Mouse (Mus musculus): ENCODE results near the gene Svs5.
"Not testable (repeated sequence)": the region's sequence is repeated elsewhere in the genome, so short reads cannot be mapped to it uniquely, and the experiment has no call there.

DNA sequence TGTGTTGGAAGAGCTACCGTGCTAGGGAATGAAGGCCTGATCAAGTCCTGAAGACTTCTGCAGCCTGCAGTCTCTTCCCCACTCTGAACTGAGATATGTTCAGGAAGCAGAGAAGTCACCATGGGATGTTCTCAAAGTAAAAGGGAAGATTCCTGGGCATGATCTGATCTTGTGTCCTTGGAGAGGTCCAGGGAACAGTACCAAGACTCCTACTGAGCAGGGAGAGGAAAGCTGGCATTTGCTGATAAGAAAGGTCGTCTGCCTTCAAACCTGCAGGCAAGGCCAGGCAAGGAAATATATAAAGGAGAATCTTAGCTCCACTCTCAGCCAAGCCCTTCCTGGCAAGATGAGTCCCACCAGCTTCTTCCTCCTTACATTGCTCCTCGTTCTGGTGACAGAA is at the start of gene Svs5:
- TF ChIP-seq CTCF (IDR thresholded peaks at IDR 0.05; ENCODE audit: control insufficient read depth, insufficient read depth, insufficient read length); USF1 (IDR thresholded peaks at IDR 0.05; ENCODE audit: low read depth); MYOD1 (IDR thresholded peaks at IDR 0.05; ENCODE audit: control insufficient read depth, insufficient read length, low read depth); MAX (IDR thresholded peaks at IDR 0.05); MYOG (IDR thresholded peaks at IDR 0.05; ENCODE audit: control insufficient read depth, extremely low read depth, insufficient read length); CEBPB (IDR thresholded peaks at IDR 0.05; ENCODE audit: low read depth); FOSL1 (IDR thresholded peaks at IDR 0.05; ENCODE audit: insufficient read depth, low read length, poor library complexity, severe bottlenecking): not testable (repeated sequence)
